ENCODE assay signal across 16 mouse cellular contexts in the genomic region with DNA sequence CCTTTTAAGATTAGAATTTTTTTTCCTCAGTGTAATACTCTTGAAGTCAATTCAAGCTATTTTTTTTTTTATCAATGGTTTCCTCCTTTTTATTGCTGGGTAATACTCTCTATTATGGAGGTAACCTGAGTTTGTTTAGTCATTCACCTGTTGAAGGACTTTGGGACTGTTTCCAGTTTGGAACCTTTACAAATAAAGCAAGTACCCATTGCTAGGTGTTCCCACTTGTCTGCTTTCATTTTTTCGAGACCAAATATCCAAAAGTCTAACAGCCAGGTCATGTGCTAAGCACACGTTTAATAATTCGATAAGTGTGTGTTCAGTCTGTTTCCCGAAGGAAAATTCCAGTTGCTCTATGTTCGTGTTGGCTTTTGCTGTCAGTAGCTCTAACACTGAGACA.
"Had no signal": no experiment of that assay in that cellular context is flagged by ENCODE, and none has a peak within 500 bp of the region (broad histone marks: within the 10 kb centered on the region; RNA-seq: fewer than 3 reads in every experiment).

No protein-coding gene starts in this region.

- H3K27me3 ChIP-seq: liver, embryonic 15.5 days; stomach, embryonic 15.5 days had no signal

- H3K9me3 ChIP-seq: liver, embryonic 15.5 days; stomach, embryonic 15.5 days had no signal

- H3K27ac ChIP-seq: kidney, postnatal 0 days; left cerebral cortex, adult 2 months; liver, embryonic 15.5 days; stomach, embryonic 15.5 days had no signal

- H3K4me1 ChIP-seq: liver, embryonic 15.5 days had no signal

- DNase-seq: kidney, adult 8-10 months; kidney, postnatal 25 days; layer of hippocampus, postnatal 36 days; midbrain, embryonic 14.5 days; right cerebral cortex, adult 18-20 months; right cerebral cortex, postnatal 14 days; right cerebral cortex, postnatal 4 days; spleen, adult 18-20 months; thymus, postnatal 25 days had no signal

- H3K4me2 ChIP-seq: liver, embryonic 11.5 days; liver, embryonic 15.5 days; midbrain, embryonic 11.5 days; stomach, embryonic 15.5 days had no signal

- H3K9ac ChIP-seq: liver, embryonic 15.5 days; stomach, embryonic 15.5 days had no signal

- ATAC-seq: intestine, postnatal 0 days had no signal

- H3K36me3 ChIP-seq: liver, embryonic 15.5 days; stomach, embryonic 15.5 days had no signal

- H3K4me3 ChIP-seq: left cerebral cortex, adult 2 months; liver, embryonic 15.5 days; stomach, embryonic 15.5 days had no signal
